Mouse (Mus musculus) bone marrow, adult 2 months (tissue): ENCODE results near the gene Amotl1.

ENCODE experiments used
- CTCF ChIP-seq: fragments of 200-500 bp; IDR thresholded peaks from 2 replicates; pipeline ENCODE4 v1.5.1; 2011; ENCODE audit warnings: low read length, control low read depth; ENCODE audit not compliant: control insufficient read depth, insufficient read depth
- POLR2A ChIP-seq: fragments of 200-500 bp; IDR thresholded peaks from 2 replicates; pipeline ENCODE4 v1.6.1; 2011; ENCODE audit warnings: low read depth, mild to moderate bottlenecking, control low read depth, low read length, borderline replicate concordance; ENCODE audit not compliant: control insufficient read depth

- TF ChIP-seq CTCF (no peak), POLR2A (no peak)
These were observed 132.0 kb downstream of the Amotl1 start for GRCm38 (mm10) chr9:14512633-14513445.
